Mouse (Mus musculus) thymus, adult 2 months (tissue): ENCODE measurements around the gene Serinc3. TPM values are rescaled to one million over a fixed set of nuclear protein-coding genes. Genes with fewer than 3 reads are reported as not detected.
A peak's percentile ranks its signal among the peaks of the same experiment; 100 is the strongest.

Experiments used
- DNase-seq: peaks from one replicate; pipeline ENCODE4 v3.0.0; 2021
- H3K27ac ChIP-seq: fragments of 200-500 bp; 2 replicates; pipeline ENCODE4 v1.5.1; 2012; ENCODE audit warnings: low read length, control low read depth; ENCODE audit not compliant: control insufficient read depth, insufficient read depth
- H3K27me3 ChIP-seq: fragments of 200-500 bp; 2 replicates; pipeline ENCODE4 v1.6.1; 2012; ENCODE audit warnings: mild to moderate bottlenecking, low read length, moderate library complexity, mixed read lengths; ENCODE audit not compliant: control insufficient read depth, insufficient read depth
- H3K36me3 ChIP-seq: fragments of 200-500 bp; 2 replicates; pipeline ENCODE4 v1.6.1; 2012; ENCODE audit warnings: mild to moderate bottlenecking, low read length, moderate library complexity; ENCODE audit not compliant: control insufficient read depth, insufficient read depth
- H3K4me1 ChIP-seq: fragments of 200-500 bp; replicated peaks from 2 replicates; pipeline ENCODE4 v1.6.1; 2012; ENCODE audit warnings: low read length; ENCODE audit not compliant: control insufficient read depth, insufficient read depth
- H3K4me3 ChIP-seq: fragments of 200-500 bp; 2 replicates; pipeline ENCODE4 v1.5.1; 2012; ENCODE audit warnings: mild to moderate bottlenecking, low read length, control low read depth, moderate library complexity; ENCODE audit not compliant: control insufficient read depth, insufficient read depth
- CTCF ChIP-seq: fragments of 200-500 bp; IDR thresholded peaks from 2 replicates; pipeline ENCODE4 v1.5.1; 2012; ENCODE audit warnings: mild to moderate bottlenecking, control low read depth, low read length, moderate library complexity, borderline replicate concordance; ENCODE audit not compliant: control insufficient read depth, poor library complexity, insufficient read depth; ENCODE audit errors: extremely low read depth
- POLR2A ChIP-seq: fragments of 200-500 bp; IDR thresholded peaks from 2 replicates; pipeline ENCODE4 v1.6.1; 2012; ENCODE audit warnings: mild to moderate bottlenecking, low read length, control low read depth, moderate library complexity; ENCODE audit not compliant: control insufficient read depth, poor library complexity, insufficient read depth; ENCODE audit errors: extremely low read depth
- WGBS: fragments of 180-500 bp; shearing (Covaris S2); methylation state at CpG from one replicate; pipeline ENCODE4 v1.1.7; 2018; 5-methylcytosine and 5-hydroxymethylcytosine counted together
- polyA plus RNA-seq: library from polyadenylated mRNA; depleted of rRNA; stranded (reverse); fragments of >200 nt; gene quantifications from 2 replicates; pipeline ENCODE4 v1.2.3, GENCODE M21; 2012

Gene Serinc3
- polyA plus RNA-seq, 1 experiment = 279 TPM

GRCm38 (mm10) chr2:163663930-163664329 is 19.0 kb upstream of the Serinc3 start:
- no peak overlapping the region for H3K4me3 ChIP-seq
- TF ChIP-seq CTCF (no peak), POLR2A (no peak)
- H3K27me3 ChIP-seq = no peaks in the 10 kb centered on the region
- H3K4me1 ChIP-seq = peaks cover 3% of the 10 kb centered on the region
- DNase-seq = no peak
- H3K36me3 ChIP-seq = no peaks in the 10 kb centered on the region
- H3K27ac ChIP-seq = no peak overlapping the region
- 83% methylated on average over 3 of the region's 3 CpGs for WGBS

GRCm38 (mm10) chr2:163662698-163663221 is 17.8 kb upstream of the Serinc3 start:
- TF ChIP-seq POLR2A (no peak), CTCF (no peak)
- H3K27ac ChIP-seq = no peak overlapping the region
- H3K4me3 ChIP-seq = no peak overlapping the region
- peaks cover 3% of the 10 kb centered on the region for H3K4me1 ChIP-seq
- DNase-seq = no peak
- WGBS = 55% methylated on average over 2 of the region's 2 CpGs
- H3K27me3 ChIP-seq = no peaks in the 10 kb centered on the region
- no peaks in the 10 kb centered on the region for H3K36me3 ChIP-seq

- Histone ChIP-seq H3K36me3 (no peaks in the 10 kb centered on the region), H3K27ac (no peak overlapping the region), H3K4me3 (no peak overlapping the region), H3K4me1 (peaks cover 3% of the 10 kb centered on the region), H3K27me3 (no peaks in the 10 kb centered on the region)
- TF ChIP-seq CTCF (no peak), POLR2A (no peak)
- WGBS = 94% methylated on average over 5 of the region's 5 CpGs
- no peak for DNase-seq
Measured at GRCm38 (mm10) chr2:163662076-163662475, 17.1 kb upstream of the Serinc3 start.

- DNase-seq = no peak
- Histone ChIP-seq H3K27me3 (no peaks in the 10 kb centered on the region), H3K4me3 (no peak overlapping the region), H3K27ac (no peak overlapping the region), H3K4me1 (no peaks in the 10 kb centered on the region; the same call in 1 of the 2 replicates), H3K36me3 (no peaks in the 10 kb centered on the region)
- no peak for TF ChIP-seq POLR2A
- TF ChIP-seq CTCF = no peak
- 85% methylated on average over 6 of the region's 6 CpGs for WGBS
Measured at GRCm38 (mm10) chr2:163661371-163661850, 16.5 kb upstream of the Serinc3 start.

- Histone ChIP-seq H3K4me1 (no peaks in the 10 kb centered on the region; the same call in 1 of the 2 replicates), H3K4me3 (no peak overlapping the region), H3K36me3 (no peaks in the 10 kb centered on the region), H3K27me3 (no peaks in the 10 kb centered on the region), H3K27ac (no peak overlapping the region)
- no peak for TF ChIP-seq POLR2A
- no peak for TF ChIP-seq CTCF
- 73% methylated on average over 5 of the region's 5 CpGs for WGBS
- no peak for DNase-seq
Measured at GRCm38 (mm10) chr2:163660103-163660701, 15.3 kb upstream of the Serinc3 start.

- TF ChIP-seq CTCF (no peak), POLR2A (no peak)
- H3K36me3 ChIP-seq = no peaks in the 10 kb centered on the region
- 90% methylated on average over 12 of the region's 12 CpGs for WGBS
- H3K4me3 ChIP-seq = no peak overlapping the region
- no peaks in the 10 kb centered on the region for H3K27me3 ChIP-seq
- no peaks in the 10 kb centered on the region; the same call in 1 of the 2 replicates for H3K4me1 ChIP-seq
- no peak overlapping the region for H3K27ac ChIP-seq
- no peak for DNase-seq
Measured at GRCm38 (mm10) chr2:163659431-163659830, 14.5 kb upstream of the Serinc3 start.

- DNase-seq = no peak
Measured at GRCm38 (mm10) chr2:163658941-163659340, 14.0 kb upstream of the Serinc3 start.

More at GRCm38 (mm10) chr2:163658941-163659340, 14.0 kb upstream of the Serinc3 start:
- H3K27ac ChIP-seq = no peak overlapping the region
- H3K4me1 ChIP-seq = no peaks in the 10 kb centered on the region; the same call in 1 of the 2 replicates
- 10% methylated on average over 8 of the region's 8 CpGs for WGBS
- no peaks in the 10 kb centered on the region for H3K27me3 ChIP-seq
- no peaks in the 10 kb centered on the region for H3K36me3 ChIP-seq
- peak overlapping the region; percentile 87; the same call in 1 of the 2 replicates for H3K4me3 ChIP-seq
- TF ChIP-seq CTCF (no peak), POLR2A (no peak)
